Mouse (Mus musculus) CH12.LX (cell line): Measurements from ENCODE around the gene Ntmt1.

Source experiments
- CTCF ChIP-seq, 2 experiments: IDR thresholded peaks in 1 of 2; conservative IDR thresholded peaks in 1 of 2; 2 replicates each; pipeline ENCODE4 v1.5.1; 2011 to 2012; ENCODE audit warnings: low read depth in 2 of 2, low read length in 2 of 2, improper control_type of control experiment in 1 of 2, inconsistent platforms in 1 of 2, mild to moderate bottlenecking in 1 of 2, moderate library complexity in 1 of 2
- KAT2A ChIP-seq: IDR thresholded peaks from 2 replicates; pipeline ENCODE4 v1.6.1; 2012; ENCODE audit warnings: low read length, improper control_type of control experiment, inconsistent platforms; ENCODE audit not compliant: insufficient replicate concordance
- MAX ChIP-seq: IDR thresholded peaks from 2 replicates; pipeline ENCODE4 v1.6.1; 2011; ENCODE audit warnings: low read length, improper control_type of control experiment
- MAZ ChIP-seq: IDR thresholded peaks from 2 replicates; pipeline ENCODE4 v1.6.1; 2012; ENCODE audit warnings: low read depth, mild to moderate bottlenecking, inconsistent platforms, low read length, improper control_type of control experiment, moderate library complexity
- MYC ChIP-seq: IDR thresholded peaks from 2 replicates; pipeline ENCODE4 v1.6.1; 2011; ENCODE audit warnings: low read depth, mild to moderate bottlenecking, improper control_type of control experiment, low read length
- POLR2A ChIP-seq: IDR thresholded peaks from 2 replicates; pipeline ENCODE4 v1.6.1; 2011; ENCODE audit warnings: low read depth, mild to moderate bottlenecking, improper control_type of control experiment, low read length
- TCF12 ChIP-seq: IDR thresholded peaks from 2 replicates; pipeline ENCODE4 v1.6.1; 2014; ENCODE audit warnings: low read depth, mild to moderate bottlenecking, inconsistent platforms, low read length, improper control_type of control experiment

DNA sequence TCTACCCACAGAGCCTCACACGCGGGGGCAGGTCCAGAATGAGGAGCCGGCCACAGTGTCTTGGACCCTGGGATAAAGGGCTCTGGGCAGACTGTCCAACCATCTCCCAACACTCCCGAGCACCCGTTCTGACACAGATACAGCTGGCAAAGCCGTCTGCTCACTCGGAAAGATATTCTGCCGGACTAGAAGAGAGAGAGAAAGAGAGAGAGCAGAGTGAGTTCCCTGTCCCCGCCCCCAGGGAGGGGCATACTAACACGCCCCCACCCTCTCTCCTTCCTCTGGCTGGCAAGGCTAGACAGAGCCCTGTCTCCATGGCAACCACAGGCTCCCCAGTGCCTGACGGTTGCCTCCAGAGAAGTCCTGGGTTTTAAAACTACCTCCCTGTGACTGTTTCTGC lies 11.2 kb upstream of the Ntmt1 start:
- TF ChIP-seq CTCF (conservative IDR thresholded peaks at IDR 0.05 in 1 of 2, IDR thresholded peaks at IDR 0.05 in 1 of 2; ENCODE audit: low read depth in 2 of 2, low read length in 2 of 2) (no peak), TCF12 (no peak), MAZ (peak; percentile 57; the same call in 1 of the 2 replicates), POLR2A (no peak), MAX (no peak), MYC (no peak), KAT2A (no peak)
